Mouse (Mus musculus) lung, postnatal 4 days (tissue): ENCODE results near the gene Gjc2.

Source experiments
- DNase-seq, 2 experiments: peaks; one replicate each; pipeline ENCODE4 v3.0.0; 2021

Gjc2 gene

DNA sequence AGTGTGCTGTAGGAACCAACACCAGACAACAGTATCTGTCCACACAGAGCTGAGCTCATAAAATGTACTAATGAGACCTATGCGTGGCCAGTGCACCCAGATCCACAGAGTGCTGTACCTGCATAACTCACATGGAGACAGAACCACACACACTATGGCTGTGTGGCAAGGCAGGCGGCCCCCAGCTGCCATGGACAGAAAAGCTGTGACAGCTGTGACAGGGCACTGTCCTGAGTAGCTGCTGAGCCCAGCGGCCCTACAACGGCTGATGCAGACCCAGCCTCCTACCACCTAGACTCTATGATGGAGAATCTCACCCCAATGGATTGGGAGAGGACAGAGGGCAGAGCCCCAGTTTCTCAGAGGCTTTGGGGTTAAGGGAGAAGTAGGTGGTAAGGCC is 23.5 kb downstream of the Gjc2 start:
- DNase-seq: no peak

GRCm38 (mm10) chr11:59159099-59159498 is 23.9 kb downstream of the Gjc2 start:
- DNase-seq: no peak

DNA sequence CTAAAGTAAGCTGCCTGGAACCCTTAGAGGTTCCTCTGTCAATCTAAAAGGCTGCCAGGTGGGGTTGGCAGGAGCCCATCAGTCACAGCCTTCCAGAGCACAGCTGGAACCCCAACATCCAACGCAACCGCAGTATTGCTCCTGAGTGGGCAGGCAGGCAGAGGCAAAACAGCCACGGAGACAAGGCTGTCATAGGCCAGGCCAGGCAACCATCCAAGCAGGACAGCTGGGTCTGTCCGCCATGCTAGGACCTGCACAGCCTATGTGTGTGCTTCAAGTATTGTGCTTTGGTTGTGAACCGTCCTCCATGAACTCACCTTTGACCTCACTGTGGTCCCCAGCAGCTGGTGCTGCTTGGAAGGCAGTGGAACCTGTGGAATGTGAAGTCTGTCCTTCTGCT is 27.1 kb downstream of the Gjc2 start:
- no peak for DNase-seq

DNA sequence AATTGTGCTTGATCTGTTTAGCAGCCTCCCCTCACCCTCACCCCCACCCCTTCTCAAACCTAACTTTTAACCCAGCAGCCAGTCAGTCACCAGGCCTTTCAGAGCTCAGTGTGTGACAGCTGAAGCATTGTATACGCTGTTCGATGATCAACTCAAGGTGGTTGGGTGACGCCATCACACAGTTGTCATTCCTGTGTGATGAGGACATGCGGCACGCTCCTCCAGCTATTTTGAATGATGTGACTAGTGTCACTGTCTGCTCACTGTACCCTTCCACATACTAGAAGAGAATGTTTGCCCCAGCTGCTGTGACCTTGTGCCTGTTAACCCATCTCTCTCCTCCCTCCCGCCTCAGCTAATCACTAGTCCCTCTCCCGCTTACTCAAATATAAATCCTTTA is 28.8 kb downstream of the Gjc2 start:
- no peak for DNase-seq

- DNase-seq: no peak
These were observed 31.3 kb downstream of the Gjc2 start for GRCm38 (mm10) chr11:59151729-59152128.

GRCm38 (mm10) chr11:59149302-59149701 is 33.7 kb downstream of the Gjc2 start:
- no peak for DNase-seq

DNA sequence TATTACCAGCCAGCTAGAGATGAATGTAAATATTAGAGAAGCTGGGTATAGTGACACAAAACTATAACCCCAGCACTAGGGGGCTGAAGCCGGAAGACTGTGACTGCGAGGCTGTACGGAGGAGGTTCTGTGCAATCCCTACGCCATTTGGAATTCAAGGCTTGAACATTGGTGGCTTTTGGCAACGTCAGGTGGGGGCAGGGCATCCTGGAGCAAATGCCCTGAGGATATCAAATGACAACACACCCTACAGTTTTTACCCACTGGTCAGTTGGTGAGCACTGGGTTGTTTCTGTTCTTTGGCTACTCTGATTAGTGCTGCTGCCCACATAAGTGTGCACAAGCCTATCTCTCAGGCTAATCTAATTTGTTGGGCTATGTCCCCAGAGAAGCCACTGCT is 40.1 kb downstream of the Gjc2 start:
- no peak for DNase-seq

DNA sequence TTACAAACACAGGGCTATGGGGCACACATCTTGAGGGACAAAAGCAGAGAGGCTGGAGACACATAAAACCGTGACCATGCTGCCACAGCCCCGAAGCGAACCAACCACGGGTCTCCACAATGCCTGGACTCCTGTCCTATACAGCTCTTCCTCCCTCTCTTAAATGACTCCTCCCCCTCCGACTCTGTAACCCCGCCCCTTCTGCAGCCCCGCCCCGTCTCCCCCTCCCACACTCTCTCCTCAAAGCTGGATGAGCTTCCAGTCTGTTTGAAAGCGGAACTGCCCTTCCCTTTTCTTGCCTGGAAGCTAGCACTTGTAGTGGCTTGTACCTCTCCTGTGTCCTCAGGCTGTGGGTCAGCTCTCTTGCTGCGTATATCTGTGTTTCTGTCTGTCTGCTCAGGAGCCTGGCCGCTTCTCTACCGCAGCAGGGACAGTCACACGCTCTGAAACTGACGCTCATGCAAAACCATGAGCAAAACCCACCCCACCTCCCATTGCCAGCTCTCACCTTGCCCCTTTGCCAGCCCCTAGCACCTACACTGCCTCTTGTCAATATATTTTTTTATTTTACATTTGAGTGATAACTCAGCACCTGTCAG is 41.1 kb downstream of the Gjc2 start:
- peak in 1 of 2 experiments; percentile 23 for DNase-seq

GRCm38 (mm10) chr11:59138537-59139486 is 44.2 kb downstream of the Gjc2 start:
- no peak for DNase-seq

GRCm38 (mm10) chr11:59136994-59137706 is 45.9 kb downstream of the Gjc2 start:
- no peak for DNase-seq

GRCm38 (mm10) chr11:59135904-59136452 is 47.0 kb downstream of the Gjc2 start, which contains the start of gene Obscn:
Obscn (minus strand) TSS chr11:59136402.
- no peak for DNase-seq

- no peak for DNase-seq
These were observed 47.8 kb downstream of the Gjc2 start for GRCm38 (mm10) chr11:59135051-59135820.

- DNase-seq: peak; percentile 22 to 38
These were observed 48.5 kb downstream of the Gjc2 start for GRCm38 (mm10) chr11:59134373-59134997.

- no peak for DNase-seq
These were observed 50.9 kb downstream of the Gjc2 start for GRCm38 (mm10) chr11:59132065-59132464.

DNA sequence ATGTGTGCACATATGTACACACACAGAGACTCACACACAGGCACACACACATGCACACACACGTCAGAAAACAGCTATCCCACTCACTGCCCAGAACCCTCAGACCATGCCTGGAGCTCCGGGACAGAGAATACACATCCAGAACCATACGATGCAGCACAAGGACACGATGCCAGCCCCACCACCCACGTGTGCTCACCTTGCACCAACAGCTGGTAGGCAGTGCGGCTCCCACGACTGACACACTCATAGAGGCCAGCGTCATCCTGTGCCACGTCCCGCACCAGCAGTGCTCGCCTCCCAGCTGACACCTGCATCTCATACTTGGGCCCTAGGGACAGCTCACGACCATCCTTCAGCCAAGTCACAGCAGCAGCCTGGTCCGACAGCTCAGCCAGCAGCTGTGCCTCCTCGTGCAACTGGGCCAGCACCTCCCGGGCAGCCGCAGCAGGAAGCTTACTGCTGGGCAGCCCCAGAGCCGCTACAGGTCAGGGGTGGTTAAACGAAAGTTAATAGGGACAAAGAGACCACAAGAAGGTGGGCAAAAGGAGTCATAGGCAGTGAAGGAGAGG is 51.6 kb downstream of the Gjc2 start:
- no peak for DNase-seq

DNA sequence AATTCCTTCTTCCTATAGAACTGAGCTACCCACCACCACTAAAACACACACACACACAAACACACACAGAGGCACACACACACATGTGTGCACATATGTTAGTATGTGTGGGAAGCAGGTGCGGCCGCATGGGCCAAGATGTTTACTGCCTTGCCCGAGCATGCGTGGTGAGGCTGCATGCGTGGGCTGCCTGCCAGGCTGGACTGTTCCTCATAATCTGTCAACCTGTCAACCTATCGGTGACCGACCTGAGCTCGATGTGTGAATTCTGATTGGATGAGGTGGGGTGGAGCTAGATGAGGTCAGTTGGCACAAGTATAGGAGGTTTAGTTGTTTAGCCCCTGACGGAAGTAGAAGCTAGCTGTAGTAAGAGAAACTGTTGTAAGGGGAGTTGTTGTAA is 52.2 kb downstream of the Gjc2 start:
- no peak for DNase-seq
